Mouse (Mus musculus) hindlimb bud, embryonic 11.5 days (tissue): ENCODE measurements around the gene Tctex1d2.
A peak's percentile ranks its signal among the peaks of the same experiment; 100 is the strongest.
"Not testable (repeated sequence)": the region's sequence is repeated elsewhere in the genome, so short reads cannot be mapped to it uniquely, and the experiment has no call there.

Experiments
- DNase-seq: peaks from one replicate; pipeline ENCODE4 v3.0.0-alpha.2; 2012; ENCODE audit warnings: low read depth, low spot score; ENCODE audit errors: extremely low spot score

Tctex1d2 gene

DNA sequence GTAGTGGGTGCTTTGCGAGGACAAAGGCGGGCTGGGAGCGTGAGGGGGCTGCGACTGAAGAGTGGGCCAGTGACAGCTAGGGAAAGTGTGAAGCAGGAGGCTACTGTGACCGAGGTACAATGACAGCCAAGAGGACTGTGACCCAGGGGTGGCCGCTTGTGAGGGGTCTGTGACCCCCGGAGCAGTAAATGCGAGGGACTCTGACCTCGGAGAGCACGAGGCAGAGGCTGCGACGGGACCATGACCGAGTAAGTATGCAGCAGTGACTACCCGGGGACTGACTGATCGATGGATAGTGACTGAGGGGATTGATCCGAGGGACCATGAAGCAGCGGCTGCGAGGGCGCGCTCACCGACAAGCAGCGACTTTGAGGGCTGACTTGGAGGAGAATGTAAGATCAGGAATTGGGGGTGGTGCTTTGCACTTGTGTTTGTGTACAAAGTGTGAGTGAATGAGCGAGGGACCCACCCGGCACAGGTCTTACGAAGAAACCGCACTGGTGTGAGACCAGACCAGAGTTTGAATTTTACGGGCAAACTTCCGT is 11.6 kb downstream of the Tctex1d2 start:
- no peak for DNase-seq

DNA sequence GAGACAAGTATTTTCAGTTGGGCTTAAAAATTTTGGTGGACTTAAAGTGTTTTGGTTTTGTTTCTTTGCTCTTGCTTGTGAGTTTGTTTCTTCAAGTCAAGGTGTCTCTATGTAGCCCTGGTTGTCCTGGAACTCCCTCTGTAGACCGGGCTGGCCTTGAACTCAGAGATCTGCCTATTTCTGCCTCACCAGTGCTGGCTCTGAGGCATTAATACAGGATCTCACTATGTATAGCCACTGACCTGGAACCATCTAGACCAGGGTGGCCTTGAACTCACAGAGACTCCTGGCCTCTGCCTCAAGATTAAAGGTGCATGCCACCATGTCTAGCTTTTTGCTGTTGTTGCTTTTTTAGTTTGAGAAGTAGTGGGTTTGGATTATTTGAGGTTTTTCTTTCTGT is 12.4 kb downstream of the Tctex1d2 start:
- no peak for DNase-seq

DNA sequence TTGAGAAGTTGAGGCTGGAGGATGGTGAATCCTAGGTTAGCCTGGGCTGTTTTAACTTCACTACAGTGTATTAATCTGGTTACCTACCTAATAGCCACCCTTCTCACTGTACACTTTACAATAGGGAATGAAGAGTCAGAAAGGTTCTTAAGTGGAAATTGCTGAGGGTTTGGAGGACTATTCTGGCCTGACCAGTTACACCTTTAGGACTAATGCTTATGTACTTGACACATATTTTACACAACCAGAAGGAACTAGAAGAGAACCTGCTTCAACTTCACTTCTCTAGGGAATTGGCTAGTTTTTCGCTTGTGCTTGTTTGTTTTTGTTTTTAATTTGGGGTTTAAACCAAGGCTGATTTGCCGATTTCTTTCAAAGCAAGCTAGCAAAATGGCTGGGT is 13.6 kb downstream of the Tctex1d2 start:
- no peak for DNase-seq

DNA sequence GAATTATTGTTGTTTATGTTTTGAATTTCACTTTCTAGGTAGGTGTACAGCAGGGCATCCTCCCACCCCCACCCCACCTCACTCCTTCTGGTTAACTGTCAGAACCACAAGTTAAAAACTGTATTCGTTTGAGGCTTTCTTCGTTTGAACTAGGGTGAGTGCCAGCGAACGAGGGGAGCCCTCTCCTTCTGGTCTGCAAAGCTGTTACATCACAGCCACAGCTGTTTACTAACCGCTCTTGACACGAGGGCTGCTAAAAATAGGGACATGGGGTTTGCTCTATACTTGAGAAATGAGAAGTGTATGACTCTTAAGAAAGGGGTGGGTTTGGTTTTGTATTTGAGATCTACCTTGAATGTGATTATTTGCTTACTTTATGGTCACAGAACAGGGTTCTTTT is 14.6 kb downstream of the Tctex1d2 start:
- no peak for DNase-seq

DNA sequence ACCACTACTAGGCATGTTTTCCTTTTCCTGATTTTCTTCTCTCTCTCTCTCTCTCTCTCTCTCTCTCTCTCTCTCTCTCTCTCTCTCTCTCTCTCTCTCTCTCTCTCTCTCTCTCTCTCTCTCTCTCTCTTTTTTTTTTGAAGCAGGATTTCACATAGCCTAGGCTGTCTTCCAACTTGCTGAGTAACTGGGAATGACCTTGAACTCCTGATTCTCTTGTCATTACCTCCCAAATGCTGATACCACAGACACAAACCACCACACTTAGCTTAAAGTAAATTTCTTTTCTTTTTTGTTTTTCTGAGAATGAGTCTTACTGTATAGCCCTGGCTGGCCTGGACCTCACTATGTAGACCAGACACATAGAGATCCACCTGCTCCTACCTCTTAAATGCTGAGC is 15.2 kb downstream of the Tctex1d2 start:
- no peak for DNase-seq

GRCm38 (mm10) chr16:32436657-32437056 is 17.2 kb downstream of the Tctex1d2 start:
- no peak for DNase-seq

DNA sequence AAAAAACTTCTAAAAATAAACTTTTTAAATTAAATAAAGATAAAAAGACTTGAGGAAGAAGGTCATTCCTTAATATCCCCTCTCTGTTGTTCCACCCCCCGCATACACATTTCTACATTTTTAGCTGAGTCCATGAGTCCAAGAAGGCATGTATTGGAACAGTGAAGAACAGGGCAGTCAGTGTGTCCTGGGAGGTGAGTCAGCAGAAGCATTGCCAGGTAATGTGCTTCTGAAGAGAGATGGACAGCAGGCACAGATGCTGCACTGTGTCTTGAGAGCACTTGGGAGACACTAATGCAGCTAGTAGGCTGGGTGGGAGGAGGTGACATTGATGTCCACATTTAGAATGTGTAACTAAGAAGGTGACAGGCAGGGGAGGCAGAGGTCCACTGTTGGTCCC is 17.8 kb downstream of the Tctex1d2 start:
- DNase-seq, result no peak

DNA sequence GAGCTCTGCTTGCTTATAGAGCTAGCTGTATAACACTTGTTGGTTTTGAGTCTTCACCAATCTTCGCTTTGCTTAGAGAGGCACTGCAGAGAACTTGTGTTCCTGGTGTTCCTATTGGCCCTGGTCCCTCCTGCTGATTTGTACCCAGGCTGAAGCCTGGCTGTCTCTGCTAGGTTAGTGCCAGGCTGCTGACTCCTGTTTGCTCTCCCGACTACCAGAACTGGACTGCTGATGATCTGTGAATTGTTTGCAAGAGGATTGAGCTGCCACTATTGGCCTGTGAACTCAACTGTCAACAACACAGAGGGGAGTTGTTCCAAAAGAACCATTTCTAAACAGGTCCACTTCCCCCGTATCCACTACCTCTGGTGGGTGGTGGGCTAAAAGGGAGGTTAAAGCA is 21.9 kb downstream of the Tctex1d2 start:
- no peak for DNase-seq

- not testable (repeated sequence) for DNase-seq
These were observed 25.1 kb downstream of the Tctex1d2 start for GRCm38 (mm10) chr16:32444615-32445014.

DNA sequence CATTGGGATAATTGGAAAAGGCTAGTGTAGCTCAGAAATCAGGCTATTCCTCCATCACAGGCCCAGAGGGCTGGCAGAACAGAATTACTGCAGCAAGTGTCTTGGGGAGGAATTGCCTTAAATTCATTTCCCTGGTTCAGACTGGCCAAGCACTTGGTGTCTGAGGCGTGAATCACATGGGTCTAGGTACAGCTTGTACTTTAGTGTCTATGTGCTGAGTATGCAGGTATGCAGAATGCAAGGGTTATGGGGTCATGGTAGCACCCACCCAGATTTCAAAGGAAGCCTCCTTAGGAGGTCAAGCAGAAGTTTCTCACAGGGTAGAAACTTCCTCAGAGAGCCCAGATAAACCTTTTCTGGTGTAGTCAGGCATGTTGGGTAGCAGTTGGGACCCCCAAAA is 26.1 kb downstream of the Tctex1d2 start:
- DNase-seq, result no peak

GRCm38 (mm10) chr16:32446563-32447138 is 27.1 kb downstream of the Tctex1d2 start:
- no peak for DNase-seq

GRCm38 (mm10) chr16:32449665-32450064 is 30.2 kb downstream of the Tctex1d2 start:
- no peak for DNase-seq

DNA sequence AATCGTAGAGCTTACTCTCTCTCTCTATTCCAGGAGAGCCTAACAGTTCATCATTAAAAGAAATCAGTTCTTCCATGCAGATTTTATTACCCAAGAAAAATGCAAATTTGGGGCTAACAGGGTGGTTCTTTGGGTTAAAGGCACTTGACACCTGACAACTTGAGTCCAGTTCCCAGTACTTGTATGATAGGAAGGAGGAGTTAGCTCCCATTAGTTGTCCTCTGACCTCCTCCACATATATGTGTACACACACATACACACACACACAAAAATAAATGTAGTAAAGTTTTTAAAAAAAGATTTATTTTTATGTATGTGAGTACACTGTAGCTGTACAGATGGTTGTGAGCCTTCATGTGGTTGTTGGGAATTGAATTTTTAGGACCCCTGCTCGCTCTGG is 30.6 kb downstream of the Tctex1d2 start:
- DNase-seq, result no peak

- DNase-seq, result no peak
These were observed 33.6 kb downstream of the Tctex1d2 start for GRCm38 (mm10) chr16:32453102-32453501.

DNA sequence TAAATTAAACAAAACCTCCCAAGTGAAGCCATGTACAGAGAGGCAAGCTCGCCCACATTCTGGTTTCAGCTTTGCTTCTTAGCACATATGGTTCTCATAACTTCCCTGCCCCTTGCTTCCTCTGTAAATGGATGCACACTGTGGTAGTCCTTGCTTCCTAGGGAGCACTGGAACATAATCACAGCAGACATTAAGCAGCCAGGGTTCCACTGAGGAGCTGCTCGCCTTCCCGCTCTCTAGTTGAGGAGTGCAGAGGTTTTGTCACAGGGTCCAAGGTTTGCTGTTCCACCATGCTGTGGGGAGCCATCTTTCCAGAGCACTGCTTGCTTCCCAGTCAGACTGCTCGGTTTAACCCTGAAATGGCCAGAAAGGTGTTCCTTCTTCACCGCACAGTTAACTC is 35.1 kb downstream of the Tctex1d2 start:
- peak; percentile 22 for DNase-seq

GRCm38 (mm10) chr16:32456086-32456485 is 36.6 kb downstream of the Tctex1d2 start:
- DNase-seq, result no peak

GRCm38 (mm10) chr16:32456761-32457160 is 37.3 kb downstream of the Tctex1d2 start:
- DNase-seq, result no peak

DNA sequence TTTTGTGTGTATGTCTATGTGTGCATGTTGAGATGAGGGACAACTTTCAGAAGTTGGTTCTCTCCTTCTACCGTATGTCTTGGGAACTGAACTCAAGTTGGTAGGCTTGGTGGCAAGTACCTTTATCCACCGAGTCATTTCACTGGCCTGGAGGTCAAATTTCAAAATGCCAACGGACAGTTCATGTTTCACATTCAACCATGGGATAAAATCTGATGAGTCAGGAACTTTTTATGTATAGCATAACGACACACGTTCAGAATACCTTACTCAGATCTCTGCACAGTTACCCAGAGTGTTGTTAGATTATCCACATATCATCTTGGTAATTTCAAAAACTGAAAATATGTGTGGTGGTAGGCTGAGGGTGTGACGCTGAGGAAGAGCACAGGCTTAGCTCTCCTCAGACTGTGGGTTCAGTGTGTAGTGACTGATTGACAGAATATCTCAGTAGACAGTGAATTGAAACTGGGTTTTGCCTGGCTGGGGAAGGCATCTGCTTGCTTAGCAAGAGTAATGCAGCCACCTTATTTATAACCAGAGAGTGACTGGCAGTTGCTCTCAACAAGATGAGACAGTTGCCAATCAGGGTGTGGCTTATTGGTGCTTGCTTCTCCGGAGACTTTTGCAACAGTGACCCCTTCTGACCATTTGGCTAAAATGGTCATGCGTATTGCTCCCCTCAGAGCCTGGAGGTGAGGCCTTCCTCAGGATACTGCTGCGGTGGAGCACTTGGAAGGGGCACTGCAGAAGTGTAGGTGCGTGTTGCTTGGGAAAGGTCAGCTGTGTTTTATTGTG is 38.3 kb downstream of the Tctex1d2 start:
- no peak for DNase-seq

DNA sequence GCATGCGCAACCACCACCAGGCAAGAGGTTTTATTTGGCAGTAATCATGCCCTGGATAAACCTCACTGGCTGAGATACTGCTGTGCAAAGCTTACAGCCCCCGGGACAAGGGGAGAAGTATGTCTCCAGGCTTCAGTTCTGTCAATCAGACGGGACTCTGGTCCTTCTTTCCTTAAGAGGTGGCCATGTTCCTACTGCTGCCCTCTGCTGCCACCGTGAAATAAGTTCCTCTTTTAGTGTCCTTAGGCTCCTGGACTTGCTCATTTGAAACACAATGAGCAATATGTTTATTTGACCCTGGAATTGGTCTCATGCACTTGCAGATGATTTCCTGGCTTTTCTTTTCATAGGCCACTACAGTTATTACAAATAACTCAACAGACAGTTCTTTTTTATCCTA is 41.0 kb downstream of the Tctex1d2 start:
- no peak for DNase-seq

DNA sequence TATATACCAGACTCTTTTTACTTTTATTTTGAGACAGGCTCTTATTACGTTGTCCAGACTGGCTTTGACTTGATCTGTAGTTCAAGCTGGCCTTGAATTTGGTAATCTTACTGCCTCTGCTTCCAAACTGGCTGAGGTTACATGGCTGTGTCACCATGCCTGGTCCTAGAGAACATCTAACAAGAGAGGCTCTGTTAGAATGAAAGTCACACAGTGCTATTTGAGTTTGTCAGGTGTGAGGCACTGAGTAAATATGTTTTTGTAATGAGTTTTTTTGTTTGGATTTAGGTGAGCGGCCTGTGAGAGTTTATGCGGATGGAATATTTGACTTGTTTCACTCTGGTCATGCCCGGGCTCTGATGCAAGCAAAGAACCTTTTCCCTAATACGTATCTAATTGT is 42.2 kb downstream of the Tctex1d2 start:
- DNase-seq, result no peak

GRCm38 (mm10) chr16:32462950-32463349 is 43.4 kb downstream of the Tctex1d2 start:
- no peak for DNase-seq

- DNase-seq, result no peak
These were observed 43.9 kb downstream of the Tctex1d2 start for GRCm38 (mm10) chr16:32463426-32463825.
